Mouse (Mus musculus) leukemia stem cell, adult 10-12 weeks (primary cell): ENCODE results near the gene Clec4a1. TPM values are rescaled to one million over a fixed set of nuclear protein-coding genes. Genes with fewer than 3 reads are reported as not detected.

Experiments
- polyA plus RNA-seq: library from polyadenylated mRNA; stranded (reverse); fragments of >175 nt; gene quantifications from 2 replicates; pipeline ENCODE4 v1.2.3, GENCODE M21; 2012; ENCODE audit warnings: low replicate concordance

Clec4a1 gene
- 0.78 and 1.4 TPM in 2 replicates for polyA plus RNA-seq

GRCm38 (mm10) chr6:122921451-122921850, at the start of gene Clec4a1:
TSS of gene Clec4a1 (plus strand) at chr6:122921848.

GRCm38 (mm10) chr6:122873871-122874719, 47.6 kb upstream of the Clec4a1 start, which contains the start of gene Necap1:
TSS of gene Necap1 (plus strand) at chr6:122874474.

GRCm38 (mm10) chr6:122952401-122952800, 30.8 kb downstream of the Clec4a1 start, which contains the start of gene Clec4a3:
TSS of gene Clec4a3 (plus strand) at chr6:122952515.

Other genes with a start within 250 kb of the Clec4a1 start
- gene Nanog, start 214.4 kb upstream of the Clec4a1 start, polyA plus RNA-seq = 0.12 TPM in 1 of 2 replicates, not detected in the other
- gene Slc2a3, start 120.2 kb upstream of the Clec4a1 start, polyA plus RNA-seq = 9.0 and 24.9 TPM in 2 replicates
- 44.4 and 63.1 TPM in 2 replicates for gene Foxj2, start 101.9 kb upstream of the Clec4a1 start, polyA plus RNA-seq
- 0.03 TPM in 1 of 2 replicates, not detected in the other for gene C3ar1, start 65.7 kb upstream of the Clec4a1 start, polyA plus RNA-seq
- gene Necap1, start 47.4 kb upstream of the Clec4a1 start, polyA plus RNA-seq = 11.0 and 14.8 TPM in 2 replicates
- 1.7 TPM in 1 of 2 replicates, not detected in the other for gene Clec4a3, start 30.7 kb downstream of the Clec4a1 start, polyA plus RNA-seq
- gene Clec4a4, start 68.5 kb downstream of the Clec4a1 start, polyA plus RNA-seq = not detected in 2 replicates
- gene Clec4b1, start 128.1 kb downstream of the Clec4a1 start, polyA plus RNA-seq = not detected in 2 replicates
- gene Clec4a2, start 184.6 kb downstream of the Clec4a1 start, polyA plus RNA-seq = 2.3 and 3.5 TPM in 2 replicates